Mouse (Mus musculus) heart, embryonic 14.5 days (tissue): ENCODE results near the gene Col5a1. TPM values are rescaled to one million over a fixed set of nuclear protein-coding genes. Genes with fewer than 3 reads are reported as not detected.

ENCODE experiments used
- ATAC-seq: fragments of 200-750 bp; cut with Nextera tagmentation; 2 replicates; pipeline ENCODE4 v1.8.0; 2017; ENCODE audit warnings: low read depth, moderate TSS enrichment; ENCODE audit not compliant: insufficient number of reproducible peaks, insufficient read depth, low FRiP score
- H3K27ac ChIP-seq, 2 experiments: fragments of 200-500 bp in 1 of 2; fragments of 300-500 bp in 1 of 2; sonication (generic) in 1 of 2; replicated peaks in 1 of 2; 2 replicates each; pipeline ENCODE4 v1.5.1; 2012 to 2014; ENCODE audit warnings: low read depth in 2 of 2, low read length in 2 of 2, control low read depth in 1 of 2, mild to moderate bottlenecking in 1 of 2, mixed read lengths in 1 of 2; ENCODE audit not compliant: control insufficient read depth in 1 of 2, insufficient read depth in 1 of 2
- H3K27me3 ChIP-seq: fragments of 300-500 bp; sonication (generic); 2 replicates; pipeline ENCODE4 v1.6.1; 2014; ENCODE audit warnings: mild to moderate bottlenecking, low read length, control low read depth; ENCODE audit not compliant: control insufficient read depth, insufficient read depth
- H3K36me3 ChIP-seq: fragments of 300-500 bp; sonication (generic); 2 replicates; pipeline ENCODE4 v1.6.1; 2014; ENCODE audit warnings: mild to moderate bottlenecking, control low read depth, low read length, mixed read lengths; ENCODE audit not compliant: control insufficient read depth, insufficient read depth
- H3K4me1 ChIP-seq, 2 experiments: fragments of 200-500 bp in 1 of 2; fragments of 300-500 bp in 1 of 2; sonication (generic) in 1 of 2; 2 replicates each; pipeline ENCODE4 v1.6.1; 2012 to 2014; ENCODE audit warnings: low read length in 2 of 2, control low read depth in 1 of 2, mixed read lengths in 1 of 2; ENCODE audit not compliant: control insufficient read depth in 2 of 2, insufficient read depth in 2 of 2
- H3K4me2 ChIP-seq: fragments of 300-500 bp; sonication (generic); 2 replicates; pipeline ENCODE4 v1.6.1; 2014; ENCODE audit warnings: mild to moderate bottlenecking, low read length
- H3K4me3 ChIP-seq, 2 experiments: fragments of 200-500 bp in 1 of 2; fragments of 300-500 bp in 1 of 2; sonication (generic) in 1 of 2; 2 replicates each; pipeline ENCODE4 v1.5.1; 2012 to 2014; ENCODE audit warnings: low read length in 2 of 2, mild to moderate bottlenecking in 2 of 2, control low read depth in 1 of 2, low read depth in 1 of 2, moderate library complexity in 1 of 2; ENCODE audit not compliant: control insufficient read depth in 1 of 2, insufficient read depth in 1 of 2
- H3K9ac ChIP-seq: fragments of 300-500 bp; sonication (generic); 2 replicates; pipeline ENCODE4 v1.6.1; 2014; ENCODE audit warnings: mild to moderate bottlenecking, low read length
- H3K9me3 ChIP-seq: fragments of 300-500 bp; sonication (generic); 2 replicates; pipeline ENCODE4 v1.6.1; 2016; ENCODE audit warnings: low read length, control low read depth; ENCODE audit not compliant: control insufficient read depth
- WGBS: fragments of 180-500 bp; shearing (Covaris S2); extraction: QIAGEN DNeasy Blood & Tissue Kit; methylation state at CpG from one replicate; pipeline ENCODE4 v1.1.7; 2014; 5-methylcytosine and 5-hydroxymethylcytosine counted together
- polyA plus RNA-seq: library from polyadenylated mRNA; unstranded; fragments of >200 nt; fragmentation: Nextera tagmentation; extraction: Ambion mirVana; gene quantifications from 2 replicates; pipeline ENCODE4 v1.2.1, GENCODE M21; 2014

The Col5a1 gene
- polyA plus RNA-seq, 1 experiment from 2014 or later = 70.0 TPM

DNA sequence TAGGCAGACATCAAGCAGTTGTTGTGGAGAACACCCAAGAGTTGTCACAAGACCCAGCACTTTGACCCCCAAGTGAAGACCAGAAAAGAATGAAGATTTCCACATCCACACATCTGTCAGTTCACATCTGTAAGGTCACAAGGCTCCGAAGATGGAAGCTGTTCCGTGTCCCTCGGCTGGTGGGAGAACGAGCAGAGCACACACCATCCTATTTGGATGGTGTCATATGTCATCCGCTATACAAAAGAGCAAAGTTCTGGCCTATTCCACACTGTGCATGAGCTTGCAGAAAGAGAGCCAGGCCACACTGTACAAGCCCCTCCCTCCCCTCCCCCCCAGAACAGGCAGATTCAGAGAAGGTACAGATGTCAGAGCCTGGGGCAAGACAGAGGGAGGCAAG lies 202.9 kb downstream of the Col5a1 start:
- whole genome bisulfite sequencing = 67% methylated on average over 5 of the region's 5 CpGs
- Histone ChIP-seq H3K4me2 (no peak overlapping the region), H3K27ac (no peak overlapping the region), H3K27me3 (no peaks in the 10 kb centered on the region), H3K9me3 (no peaks in the 10 kb centered on the region), H3K9ac (no peak overlapping the region), H3K4me1 (no peaks in the 10 kb centered on the region), H3K4me3 (no peak overlapping the region), H3K36me3 (no peaks in the 10 kb centered on the region)
- ATAC-seq = no peak

Other genes starting within 250 kb of the Col5a1 start
- gene Rxra, start 210.0 kb upstream of the Col5a1 start, polyA plus RNA-seq = 5.2 and 5.7 TPM in 2 replicates
- gene Fcnb, start 198.5 kb downstream of the Col5a1 start, polyA plus RNA-seq = 0.28 TPM in 1 of 2 replicates, not detected in the other